Mouse (Mus musculus): ENCODE results near the gene Gm5938. TPM values are rescaled to one million over a fixed set of nuclear protein-coding genes. Genes with fewer than 3 reads are reported as not detected.

Gene Gm5938
- not detected in 2 replicates for polyA plus RNA-seq (2015; fragmentation: Nextera tagmentation; extraction: Ambion mirVana)

GRCm38 (mm10) chrX:78125167-78125566 lies at the start of gene Gm5938:
TSS of gene Gm5938 (plus strand) at chrX:78125467.
- DNase-seq (no peak), ATAC-seq (no peak)
- H3K4me2 ChIP-seq (ENCODE audit: low read depth, low read length): no peak within 1 kb of the TSS
- no peaks in the 10 kb centered on the region for H3K27me3 ChIP-seq (ENCODE audit: insufficient read depth, low read length)
- 60% methylated on average over 1 of the region's 1 CpGs for WGBS (ENCODE audit: insufficient replicate concordance)
- no peak within 1 kb of the TSS for H3K27ac ChIP-seq (ENCODE audit: low read depth)
- no peaks in the 10 kb centered on the region for H3K4me1 ChIP-seq (ENCODE audit: insufficient read depth)
- TF ChIP-seq EP300 (IDR thresholded peaks at IDR 0.05; ENCODE audit: low read depth): no peak
- no peaks in the 10 kb centered on the region for H3K36me3 ChIP-seq (replicated peaks; ENCODE audit: insufficient read depth, low read length)
- H3K9me3 ChIP-seq (ENCODE audit: low read length): no peaks in the 10 kb centered on the region
- H3K4me3 ChIP-seq (ENCODE audit: low read depth, low read length): no peak within 1 kb of the TSS
- no peak within 1 kb of the TSS for H3K9ac ChIP-seq (replicated peaks)

- H3K9ac ChIP-seq (replicated peaks): no peak within 1 kb of the TSS
- H3K4me2 ChIP-seq (ENCODE audit: low read depth, low read length): no peak within 1 kb of the TSS
- no peaks in the 10 kb centered on the region for H3K27me3 ChIP-seq (ENCODE audit: insufficient read depth, low read length)
- DNase-seq: no peak
- H3K9me3 ChIP-seq (ENCODE audit: low read length): no peaks in the 10 kb centered on the region
- H3K4me1 ChIP-seq (ENCODE audit: insufficient read depth): no peaks in the 10 kb centered on the region
- no peak within 1 kb of the TSS for H3K4me3 ChIP-seq (ENCODE audit: low read depth, low read length)
- no peaks in the 10 kb centered on the region for H3K36me3 ChIP-seq (replicated peaks; ENCODE audit: insufficient read depth, low read length)
- H3K27ac ChIP-seq (ENCODE audit: low read depth): no peak within 1 kb of the TSS
- TF ChIP-seq CTCF (IDR thresholded peaks at IDR 0.05; ENCODE audit: low read depth) (no peak), EP300 (IDR thresholded peaks at IDR 0.05; ENCODE audit: low read depth) (no peak)
- ATAC-seq: no peak
Measured at GRCm38 (mm10) chrX:78091274-78091673, 34.0 kb upstream of the Gm5938 start, which contains the start of gene Obp1a. TSS of gene Obp1a (minus strand) at chrX:78091374.

Other genes with a start within 250 kb of the Gm5938 start
- gene 5430402E10Rik, start 200.4 kb upstream of the Gm5938 start, polyA plus RNA-seq (2015; fragmentation: Nextera tagmentation; extraction: Ambion mirVana): not detected in 2 replicates
- gene Obp1a, start 34.1 kb upstream of the Gm5938 start, polyA plus RNA-seq (2015; fragmentation: Nextera tagmentation; extraction: Ambion mirVana): not detected in 2 replicates
- gene Obp1b, start 61.3 kb downstream of the Gm5938 start, polyA plus RNA-seq (2015; fragmentation: Nextera tagmentation; extraction: Ambion mirVana): not detected in 2 replicates
- gene Gm14743, start 120.5 kb downstream of the Gm5938 start, polyA plus RNA-seq (2015; fragmentation: Nextera tagmentation; extraction: Ambion mirVana): not detected in 2 replicates
- not detected in 2 replicates for gene 4930480E11Rik, start 244.2 kb downstream of the Gm5938 start, polyA plus RNA-seq (2015; fragmentation: Nextera tagmentation; extraction: Ambion mirVana)

All from liver, postnatal 0 days (tissue).